Mouse (Mus musculus) E14TG2a.4 (cell line): ENCODE results near the gene Gm6034.
"Not testable (repeated sequence)": the region's sequence is repeated elsewhere in the genome, so short reads cannot be mapped to it uniquely, and the experiment has no call there.

Experiments
- CTCF ChIP-seq: conservative IDR thresholded peaks from 2 replicates; pipeline ENCODE4 v1.5.1; 2014; ENCODE audit warnings: low read length
- NANOG ChIP-seq: IDR thresholded peaks from 2 replicates; pipeline ENCODE4 v1.6.1; 2014; ENCODE audit warnings: borderline replicate concordance, low read length, mixed read lengths
- POU5F1 ChIP-seq: IDR thresholded peaks from 2 replicates; pipeline ENCODE4 v1.6.1; 2014; ENCODE audit warnings: low read length, borderline replicate concordance

GRCm38 (mm10) chr17:36081901-36082300 is 39.1 kb downstream of the Gm6034 start:
- not testable (repeated sequence) for TF ChIP-seq CTCF, POU5F1, NANOG
